Mouse (Mus musculus) myocyte (in vitro differentiated cells): ENCODE data around the gene Armc9.

Experiments used
- E2F4 ChIP-seq: IDR thresholded peaks from one replicate; pipeline ENCODE4 v1.6.1; 2011; ENCODE audit warnings: mild to moderate bottlenecking, control low read depth, moderate library complexity; ENCODE audit not compliant: insufficient read depth
- MYOG ChIP-seq, 3 experiments: IDR thresholded peaks; one replicate each; pipeline ENCODE4 v1.6.1; 2011; ENCODE audit warnings: control low read depth in 2 of 3, low read depth in 2 of 3, mild to moderate bottlenecking in 2 of 3; ENCODE audit not compliant: insufficient read length in 2 of 3, control insufficient read depth in 1 of 3, insufficient read depth in 1 of 3
- POLR2A ChIP-seq: IDR thresholded peaks from one replicate; pipeline ENCODE4 v1.6.1; 2011; ENCODE audit warnings: low read depth, mild to moderate bottlenecking, control low read depth, moderate library complexity; ENCODE audit not compliant: insufficient read length

DNA sequence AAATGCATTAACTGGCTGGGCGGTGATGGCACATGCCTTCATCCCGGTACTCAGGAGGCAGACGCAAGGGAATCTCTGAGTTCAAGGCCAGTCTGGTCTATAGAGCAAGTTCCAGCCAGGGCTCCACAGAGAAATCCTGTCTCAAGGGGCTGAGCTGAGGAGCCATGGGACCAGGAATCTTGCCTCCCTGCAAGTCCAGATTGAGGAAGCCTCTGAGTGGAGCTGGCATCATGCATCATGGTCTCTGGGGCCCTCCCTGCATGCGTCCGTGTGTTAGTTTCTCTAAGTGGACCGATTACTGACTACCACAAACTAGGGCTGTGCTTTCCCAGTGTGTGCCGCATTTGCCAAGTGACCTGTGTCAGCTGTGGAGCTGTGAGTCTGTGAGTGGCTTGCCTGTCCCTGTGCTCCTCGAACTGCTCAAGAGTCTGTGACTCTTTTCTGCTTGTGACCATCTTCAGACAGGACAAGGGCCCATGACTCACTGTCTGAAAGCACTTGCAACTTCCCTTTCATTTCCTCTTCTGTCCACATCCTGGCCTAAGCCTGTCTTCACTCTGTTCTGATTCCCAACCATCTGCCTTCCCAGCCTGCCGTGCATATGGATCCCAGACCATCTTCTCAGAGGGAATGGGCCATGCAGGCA, 74.7 kb downstream of the Armc9 start:
- TF ChIP-seq E2F4: no peak
- TF ChIP-seq MYOG (IDR thresholded peaks at IDR 0.05; ENCODE audit: control insufficient read depth in 1 of 3, insufficient read depth in 1 of 3, insufficient read length in 2 of 3, low read depth in 2 of 3): no peak
- TF ChIP-seq POLR2A: no peak
